Mouse (Mus musculus): ENCODE measurements around the gene Glipr2. TPM values are rescaled to one million over a fixed set of nuclear protein-coding genes. Genes with fewer than 3 reads are reported as not detected.

Glipr2 gene
- polyA plus RNA-seq, 1 experiment from 2014 or later = 51.3 TPM

DNA sequence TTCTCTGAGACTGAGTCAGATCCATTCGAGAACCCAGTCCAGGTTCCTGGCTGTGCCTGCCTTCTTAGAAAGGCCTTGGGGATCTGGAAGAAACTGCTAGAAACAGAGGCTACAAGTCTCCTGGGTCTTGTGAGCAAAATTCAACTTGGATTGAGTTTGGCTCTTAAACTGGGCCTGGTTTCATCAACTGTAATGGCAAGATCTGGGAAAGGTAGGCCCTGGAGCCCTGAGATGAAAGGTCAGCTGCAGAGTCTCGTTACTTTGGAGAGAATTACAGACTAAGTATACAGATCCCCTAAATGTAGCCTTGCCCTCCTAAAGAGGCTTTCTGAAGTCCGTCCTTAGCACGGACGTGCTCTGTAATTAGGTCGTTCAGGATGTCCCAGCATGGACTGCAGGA is 68.4 kb downstream of the Glipr2 start:
- Histone ChIP-seq H3K4me2 (no peak overlapping the region), H3K4me3 (replicated peaks) (no peak overlapping the region), H3K27ac (replicated peaks) (no peak overlapping the region), H3K9ac (no peak overlapping the region), H3K27me3 (no peaks in the 10 kb centered on the region), H3K9me3 (replicated peaks) (no peaks in the 10 kb centered on the region), H3K4me1 (replicated peaks) (peaks cover 20% of the 10 kb centered on the region), H3K36me3 (replicated peaks) (peaks cover 100% of the 10 kb centered on the region)
- WGBS (ENCODE audit: insufficient replicate concordance) = 88% methylated on average over 6 of the region's 6 CpGs
- ATAC-seq (ENCODE audit: insufficient read depth) = no peak

Other genes with a start within 250 kb of the Glipr2 start
- gene Olfr71, start 247.1 kb upstream of the Glipr2 start, polyA plus RNA-seq (2015; fragmentation: Nextera tagmentation; extraction: Ambion mirVana) = not detected in 2 replicates
- gene Hrct1, start 230.2 kb upstream of the Glipr2 start, polyA plus RNA-seq (2015; fragmentation: Nextera tagmentation; extraction: Ambion mirVana) = 0.10 and 0.20 TPM in 2 replicates
- gene Spaar, start 227.4 kb upstream of the Glipr2 start, polyA plus RNA-seq (2015; fragmentation: Nextera tagmentation; extraction: Ambion mirVana) = 0.02 TPM in 1 of 2 replicates, not detected in the other
- not detected in 2 replicates for gene Olfr159, start 186.4 kb upstream of the Glipr2 start, polyA plus RNA-seq (2015; fragmentation: Nextera tagmentation; extraction: Ambion mirVana)
- gene Olfr156, start 133.5 kb upstream of the Glipr2 start, polyA plus RNA-seq (2015; fragmentation: Nextera tagmentation; extraction: Ambion mirVana) = not detected in 2 replicates
- not detected in 2 replicates for gene Olfr157, start 117.2 kb upstream of the Glipr2 start, polyA plus RNA-seq (2015; fragmentation: Nextera tagmentation; extraction: Ambion mirVana)
- not detected in 2 replicates for gene Olfr155, start 105.8 kb upstream of the Glipr2 start, polyA plus RNA-seq (2015; fragmentation: Nextera tagmentation; extraction: Ambion mirVana)
- gene Reck, start 81.9 kb upstream of the Glipr2 start, polyA plus RNA-seq (2015; fragmentation: Nextera tagmentation; extraction: Ambion mirVana) = 1.8 and 2.4 TPM in 2 replicates
- gene Ccin, start 26.1 kb downstream of the Glipr2 start, polyA plus RNA-seq (2015; fragmentation: Nextera tagmentation; extraction: Ambion mirVana) = not detected in 2 replicates
- gene Clta, start 47.1 kb downstream of the Glipr2 start, polyA plus RNA-seq (2015; fragmentation: Nextera tagmentation; extraction: Ambion mirVana) = 117 and 119 TPM in 2 replicates
- gene Gne, start 126.8 kb downstream of the Glipr2 start, polyA plus RNA-seq (2015; fragmentation: Nextera tagmentation; extraction: Ambion mirVana) = 30.8 and 31.7 TPM in 2 replicates